Mouse (Mus musculus) C2C12 (cell line): ENCODE results near the gene Cabcoco1.

Experiments
- CEBPB ChIP-seq: IDR thresholded peaks from one replicate; pipeline ENCODE4 v1.6.1; 2011; ENCODE audit warnings: low read depth, mild to moderate bottlenecking, control low read depth, moderate library complexity
- CTCF ChIP-seq: IDR thresholded peaks from one replicate; pipeline ENCODE4 v1.5.1; 2011; ENCODE audit not compliant: control insufficient read depth, insufficient read depth, insufficient read length
- MAX ChIP-seq: IDR thresholded peaks from one replicate; pipeline ENCODE4 v1.6.1; 2011; ENCODE audit warnings: mild to moderate bottlenecking, control low read depth
- MYOG ChIP-seq: IDR thresholded peaks from one replicate; pipeline ENCODE4 v1.6.1; 2011; ENCODE audit not compliant: control insufficient read depth, insufficient read length; ENCODE audit errors: extremely low read depth
- USF1 ChIP-seq: IDR thresholded peaks from one replicate; pipeline ENCODE4 v1.6.1; 2011; ENCODE audit warnings: low read depth, mild to moderate bottlenecking, control low read depth, moderate library complexity

DNA sequence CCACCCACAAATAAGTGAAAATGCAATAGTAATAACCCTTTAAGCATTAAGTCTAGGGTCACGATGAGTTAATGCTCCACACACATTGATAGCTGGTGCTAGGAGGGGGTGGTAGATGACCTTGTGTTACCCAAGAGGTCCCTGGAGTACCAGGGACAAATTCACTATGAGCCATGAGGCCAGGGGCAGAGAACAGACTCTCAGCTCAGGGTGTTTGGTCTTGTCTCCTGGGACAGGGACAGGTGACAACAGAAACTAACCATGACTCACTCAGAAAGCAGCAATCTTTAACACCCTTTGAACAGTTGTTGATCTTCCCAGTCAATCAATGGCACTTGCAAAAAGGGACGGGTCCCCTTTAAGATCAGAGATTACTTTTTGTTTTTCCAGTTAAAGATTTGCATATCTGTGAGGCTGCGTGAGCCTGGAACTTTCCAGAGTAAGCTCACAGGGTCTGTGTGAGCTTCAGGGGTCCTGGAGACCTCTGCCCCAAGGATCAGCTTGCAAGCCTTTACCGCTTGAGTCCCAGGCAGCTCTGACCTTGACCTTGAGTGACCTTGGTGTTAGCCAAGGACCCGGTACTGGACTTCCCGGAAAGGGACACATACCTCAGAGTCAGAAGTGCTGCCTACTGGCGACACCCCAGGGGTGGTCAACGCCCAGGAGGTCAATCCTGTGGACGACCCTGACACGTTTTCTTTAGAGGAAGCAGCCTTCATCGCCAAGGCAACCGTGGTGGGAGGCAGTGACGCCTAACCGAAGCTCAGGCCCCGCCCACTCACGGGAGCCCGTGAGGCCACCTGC is at the start of gene Cabcoco1:
- no peak for TF ChIP-seq CTCF
- no peak for TF ChIP-seq USF1
- no peak for TF ChIP-seq MAX
- no peak for TF ChIP-seq CEBPB
- TF ChIP-seq MYOG = no peak
